Mouse (Mus musculus) megakaryocyte, embryonic 14.5 days (primary cell): Measurements from ENCODE around the gene Tmem253. TPM values are rescaled to one million over a fixed set of nuclear protein-coding genes. Genes with fewer than 3 reads are reported as not detected.
A peak's percentile ranks its signal among the peaks of the same experiment; 100 is the strongest.

ENCODE experiments used
- H3K27me3 ChIP-seq: replicated peaks from 2 replicates; pipeline ENCODE3; 2012; ENCODE audit warnings: inconsistent platforms
- H3K36me3 ChIP-seq: replicated peaks from 2 replicates; pipeline ENCODE3; 2012; ENCODE audit warnings: low read length, inconsistent platforms, mixed read lengths
- H3K4me1 ChIP-seq: 2 replicates; pipeline ENCODE4 v1.6.1; 2012; ENCODE audit warnings: inconsistent platforms
- H3K4me3 ChIP-seq: replicated peaks from 2 replicates; pipeline ENCODE3; 2012; ENCODE audit warnings: moderate library complexity, mild to moderate bottlenecking, inconsistent platforms
- H3K9me3 ChIP-seq: 2 replicates; pipeline ENCODE4 v1.6.1; 2012; ENCODE audit warnings: inconsistent platforms
- FLI1 ChIP-seq: IDR thresholded peaks from 2 replicates; pipeline ENCODE4 v1.6.1; 2012; ENCODE audit warnings: low read length, inconsistent platforms, mixed read lengths
- GATA1 ChIP-seq: IDR thresholded peaks from 3 replicates; pipeline ENCODE4 v1.6.1; 2012; ENCODE audit warnings: mixed read lengths, low read length, inconsistent platforms, borderline replicate concordance
- polyA plus RNA-seq: library from polyadenylated mRNA; stranded (reverse); fragments of >175 nt; gene quantifications from 2 replicates; pipeline ENCODE4 v1.2.3, GENCODE M21; 2012; ENCODE audit warnings: low replicate concordance; ENCODE audit not compliant: insufficient read depth

Tmem253 gene
- polyA plus RNA-seq, 1 experiment: not detected

DNA sequence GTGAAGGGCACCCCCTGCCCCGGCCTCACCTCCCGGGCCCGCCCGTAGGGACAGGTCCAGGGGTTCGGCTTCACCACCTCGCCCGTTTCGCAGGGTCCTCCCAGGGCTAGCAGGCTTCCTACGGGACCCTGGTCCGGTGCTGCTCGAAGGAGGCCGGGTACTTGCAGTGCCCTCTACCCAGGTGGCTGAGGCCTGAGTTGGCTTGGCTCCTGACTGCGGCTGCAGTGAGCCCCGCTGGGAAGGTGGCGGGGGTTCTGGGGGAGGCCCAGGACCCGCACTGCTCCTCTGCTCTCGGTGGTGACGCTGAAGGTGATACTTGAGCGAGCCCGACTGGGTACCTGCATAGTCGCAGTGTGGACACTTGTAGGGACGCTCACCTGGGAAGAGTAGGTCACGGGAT is 8.7 kb upstream of the Tmem253 start:
- TF ChIP-seq GATA1 (no peak), FLI1 (no peak)
- peaks cover 61% of the 10 kb centered on the region for H3K4me1 ChIP-seq
- peaks cover 78% of the 10 kb centered on the region for H3K36me3 ChIP-seq
- H3K27me3 ChIP-seq: no peaks in the 10 kb centered on the region
- H3K9me3 ChIP-seq: no peaks in the 10 kb centered on the region
- H3K4me3 ChIP-seq: no peak overlapping the region

GRCm38 (mm10) chr14:52008321-52009203 is 6.9 kb upstream of the Tmem253 start:
- H3K36me3 ChIP-seq: peaks cover 60% of the 10 kb centered on the region
- no peak overlapping the region for H3K4me3 ChIP-seq
- H3K4me1 ChIP-seq: peaks cover 79% of the 10 kb centered on the region
- TF ChIP-seq FLI1: no peak
- TF ChIP-seq GATA1: no peak
- no peaks in the 10 kb centered on the region for H3K27me3 ChIP-seq
- no peaks in the 10 kb centered on the region for H3K9me3 ChIP-seq

GRCm38 (mm10) chr14:52009361-52009760 is 6.1 kb upstream of the Tmem253 start:
- H3K36me3 ChIP-seq: peaks cover 52% of the 10 kb centered on the region
- no peaks in the 10 kb centered on the region for H3K27me3 ChIP-seq
- TF ChIP-seq FLI1 (no peak), GATA1 (no peak)

GRCm38 (mm10) chr14:52009841-52010240 is 5.6 kb upstream of the Tmem253 start:
- TF ChIP-seq FLI1 (no peak), GATA1 (no peak)
- Histone ChIP-seq H3K36me3 (peaks cover 47% of the 10 kb centered on the region), H3K4me3 (no peak overlapping the region), H3K27me3 (no peaks in the 10 kb centered on the region), H3K9me3 (no peaks in the 10 kb centered on the region), H3K4me1 (peaks cover 71% of the 10 kb centered on the region)

More at GRCm38 (mm10) chr14:52009361-52009760, 6.1 kb upstream of the Tmem253 start:
- Histone ChIP-seq H3K4me3 (no peak overlapping the region), H3K4me1 (peaks cover 76% of the 10 kb centered on the region), H3K9me3 (no peaks in the 10 kb centered on the region)

GRCm38 (mm10) chr14:52010446-52011111 is 4.9 kb upstream of the Tmem253 start:
- Histone ChIP-seq H3K4me3 (no peak overlapping the region), H3K9me3 (no peaks in the 10 kb centered on the region), H3K36me3 (peaks cover 40% of the 10 kb centered on the region), H3K27me3 (no peaks in the 10 kb centered on the region), H3K4me1 (peaks cover 68% of the 10 kb centered on the region)
- TF ChIP-seq FLI1 (no peak), GATA1 (no peak)

DNA sequence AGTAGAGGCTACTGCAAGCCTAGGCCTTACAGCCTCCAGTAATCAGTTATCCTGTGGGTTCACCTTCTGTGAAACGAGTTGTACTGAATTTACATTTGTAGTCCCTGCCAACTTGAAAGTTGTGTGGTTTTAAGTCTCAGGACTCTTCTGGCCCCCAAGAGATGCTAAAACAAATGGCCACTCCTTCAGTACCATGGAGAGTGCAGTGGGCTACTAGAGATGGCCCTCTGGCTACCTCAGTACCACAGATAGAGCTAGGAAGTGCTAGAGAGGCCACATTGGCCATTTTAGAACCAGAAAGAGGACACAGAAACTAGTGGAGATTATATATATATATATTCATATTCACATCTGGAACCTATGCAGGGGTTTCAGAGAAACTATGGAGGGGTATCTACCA is 3.8 kb upstream of the Tmem253 start:
- TF ChIP-seq FLI1 (no peak), GATA1 (no peak)
- Histone ChIP-seq H3K27me3 (no peaks in the 10 kb centered on the region), H3K4me3 (no peak overlapping the region), H3K4me1 (peaks cover 71% of the 10 kb centered on the region), H3K9me3 (no peaks in the 10 kb centered on the region), H3K36me3 (peaks cover 30% of the 10 kb centered on the region)

GRCm38 (mm10) chr14:52012085-52012484 is 3.4 kb upstream of the Tmem253 start:
- Histone ChIP-seq H3K27me3 (no peaks in the 10 kb centered on the region), H3K4me3 (no peak overlapping the region), H3K36me3 (peaks cover 30% of the 10 kb centered on the region), H3K4me1 (peaks cover 75% of the 10 kb centered on the region), H3K9me3 (no peaks in the 10 kb centered on the region)
- TF ChIP-seq FLI1 (no peak), GATA1 (no peak)

DNA sequence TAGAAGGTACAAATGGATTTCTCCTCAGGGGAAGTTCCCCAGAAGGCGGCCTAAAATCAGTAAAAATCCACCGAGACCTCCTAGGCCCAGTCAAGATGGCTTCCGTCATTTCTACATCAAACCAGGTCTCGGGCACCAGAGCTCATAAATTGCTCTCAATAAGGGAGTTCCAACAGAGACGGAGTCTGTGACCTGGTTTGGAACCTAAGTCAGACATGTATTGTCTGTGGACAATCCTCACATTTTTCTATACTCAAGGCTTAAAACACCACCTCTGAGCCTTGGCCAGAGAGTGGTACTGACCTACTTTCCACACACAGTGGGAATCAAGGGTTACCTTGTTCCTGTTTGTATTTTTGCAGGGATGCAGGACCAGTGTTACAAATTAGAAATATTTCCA is 2.9 kb upstream of the Tmem253 start:
- no peak for TF ChIP-seq FLI1
- no peak for TF ChIP-seq GATA1
- H3K9me3 ChIP-seq: no peaks in the 10 kb centered on the region
- H3K4me1 ChIP-seq: peaks cover 77% of the 10 kb centered on the region
- H3K4me3 ChIP-seq: no peak overlapping the region
- H3K36me3 ChIP-seq: peaks cover 27% of the 10 kb centered on the region
- H3K27me3 ChIP-seq: no peaks in the 10 kb centered on the region

DNA sequence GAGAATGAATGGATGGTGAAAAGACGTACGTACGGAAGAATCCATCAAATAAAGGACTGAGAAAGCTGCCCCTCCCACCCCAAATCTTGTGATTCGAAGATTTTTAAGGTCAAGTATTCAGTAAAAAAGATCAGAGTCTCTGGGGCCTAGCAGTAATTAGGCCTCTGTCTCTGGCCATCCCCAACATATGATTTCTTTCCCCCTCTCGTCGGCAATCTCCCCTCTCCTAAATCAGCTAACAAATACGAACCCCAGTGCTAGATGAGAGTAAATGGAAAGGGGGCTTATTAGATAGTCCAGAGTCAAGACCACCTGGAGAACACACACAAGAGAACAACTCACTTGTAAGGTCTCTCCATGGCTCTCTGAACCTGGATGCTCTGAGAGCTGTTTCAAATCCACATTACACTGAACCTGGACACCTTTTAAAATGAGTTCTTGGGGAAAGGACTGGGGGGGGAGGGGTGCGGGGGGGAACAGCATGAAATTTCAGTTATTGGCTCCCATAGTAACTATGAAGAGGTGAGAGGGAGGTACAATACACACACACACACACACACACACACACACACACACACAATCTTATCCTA is 2.3 kb upstream of the Tmem253 start:
- H3K9me3 ChIP-seq: no peaks in the 10 kb centered on the region
- H3K4me1 ChIP-seq: peaks cover 81% of the 10 kb centered on the region
- peak overlapping the region; percentile 95 for H3K4me3 ChIP-seq
- no peak for TF ChIP-seq FLI1
- no peak for TF ChIP-seq GATA1
- H3K36me3 ChIP-seq: peaks cover 27% of the 10 kb centered on the region
- H3K27me3 ChIP-seq: no peaks in the 10 kb centered on the region

DNA sequence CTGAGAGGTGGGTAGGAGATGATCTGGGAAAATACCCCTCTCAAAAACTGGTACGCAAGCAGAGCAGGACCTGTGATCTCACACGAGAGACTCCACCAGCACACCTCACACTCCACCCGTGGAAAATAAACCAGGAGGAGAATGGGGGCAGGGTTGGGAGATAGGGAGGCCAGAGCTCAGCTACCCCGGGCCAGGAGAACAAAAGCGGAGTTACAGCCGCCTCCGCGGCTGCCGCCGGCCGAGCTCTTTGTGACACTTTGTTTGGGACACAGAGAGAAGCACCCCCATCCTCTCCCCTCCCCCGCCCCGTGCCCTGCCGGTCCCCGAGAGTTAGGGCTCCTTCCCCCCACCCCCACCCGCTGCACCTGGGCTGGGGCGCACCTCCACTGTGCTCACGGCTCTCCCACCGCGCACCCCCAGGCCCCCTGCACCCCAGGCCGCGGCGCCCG is 1.7 kb upstream of the Tmem253 start:
- H3K4me3 ChIP-seq: peak overlapping the region; percentile 95
- H3K4me1 ChIP-seq: peaks cover 81% of the 10 kb centered on the region
- TF ChIP-seq GATA1: no peak
- TF ChIP-seq FLI1: no peak
- H3K36me3 ChIP-seq: peaks cover 26% of the 10 kb centered on the region
- H3K9me3 ChIP-seq: no peaks in the 10 kb centered on the region
- no peaks in the 10 kb centered on the region for H3K27me3 ChIP-seq
